Mouse (Mus musculus) frontal cortex, postnatal 25 days (tissue): ENCODE data around the gene Pmp22.

Source experiments
- DNase-seq, 2 experiments: peaks; one replicate each; pipeline ENCODE4 v3.0.0; 2022; ENCODE audit warnings: low spot score in 2 of 2

The Pmp22 gene

DNA sequence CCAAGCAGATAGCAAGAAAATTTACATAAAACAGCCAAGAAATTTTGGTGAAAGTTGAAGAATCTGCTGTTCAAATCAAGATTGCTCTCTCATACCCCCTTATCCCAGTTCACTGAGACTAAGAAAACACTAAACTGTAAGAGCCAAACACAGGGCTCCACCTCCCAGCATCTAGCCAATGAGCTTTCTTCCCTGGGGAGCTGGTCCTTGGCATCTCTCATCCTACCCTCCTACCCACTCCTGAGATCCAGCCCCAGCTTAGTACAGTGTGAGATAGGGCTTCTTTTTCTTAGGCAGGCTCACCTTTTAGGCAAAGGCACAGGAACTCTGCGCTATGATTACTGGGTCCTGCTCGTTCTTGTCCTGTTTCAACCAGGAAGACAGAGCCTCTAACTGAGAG lies 34.0 kb downstream of the Pmp22 start:
- DNase-seq: no peak

DNA sequence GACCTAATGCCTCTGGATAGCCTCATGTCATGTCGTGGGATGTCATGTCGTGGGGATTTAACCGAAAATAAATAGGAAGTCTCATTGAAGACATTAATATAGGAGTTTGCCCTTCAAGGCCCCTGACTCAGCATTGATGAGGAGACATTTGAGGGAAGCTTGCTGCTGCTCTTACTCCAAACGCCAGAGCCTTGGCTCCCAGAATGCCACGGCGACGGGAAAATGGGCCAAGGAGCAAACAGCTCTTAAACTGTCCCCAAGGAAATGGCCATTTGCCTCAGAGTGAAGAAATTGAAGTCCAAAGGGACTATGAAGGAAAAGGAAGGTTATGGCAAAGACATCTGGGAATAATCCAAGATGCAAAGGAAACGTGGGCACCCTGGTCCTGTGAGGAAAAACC lies 34.8 kb downstream of the Pmp22 start:
- DNase-seq: no peak

DNA sequence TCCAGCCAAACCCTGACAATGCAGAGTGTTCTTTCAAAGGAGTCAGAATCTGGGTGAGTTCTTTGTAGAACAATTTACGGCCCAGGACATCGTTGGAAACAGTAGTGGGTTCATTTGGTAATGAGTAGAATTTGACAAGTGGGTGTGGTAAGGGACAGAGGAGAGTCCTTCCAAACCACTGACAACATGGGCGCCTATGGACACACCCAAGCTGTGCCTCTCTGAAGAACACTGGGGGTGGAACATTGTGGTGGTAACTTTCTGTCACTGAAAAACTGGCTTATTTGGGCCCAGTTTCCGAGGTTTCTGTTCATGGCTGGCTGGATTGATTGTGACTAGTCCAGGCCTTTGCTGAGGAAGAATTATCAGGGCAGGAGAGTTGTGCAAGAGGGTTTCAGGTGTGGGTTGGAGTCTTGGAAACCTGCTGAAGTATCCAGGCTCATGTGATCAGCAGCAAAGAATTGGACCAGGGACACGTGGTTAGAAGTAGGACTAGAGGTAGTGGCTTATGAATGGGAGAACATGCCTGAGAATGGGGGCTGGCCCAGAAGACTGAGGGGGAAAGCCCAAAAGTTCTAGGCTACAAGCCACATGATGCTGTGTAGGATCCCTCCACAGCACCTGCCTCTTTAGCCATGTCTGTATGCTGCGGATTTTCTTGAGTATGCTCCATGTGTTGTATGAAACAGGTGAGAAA lies 35.4 kb downstream of the Pmp22 start:
- no peak for DNase-seq

DNA sequence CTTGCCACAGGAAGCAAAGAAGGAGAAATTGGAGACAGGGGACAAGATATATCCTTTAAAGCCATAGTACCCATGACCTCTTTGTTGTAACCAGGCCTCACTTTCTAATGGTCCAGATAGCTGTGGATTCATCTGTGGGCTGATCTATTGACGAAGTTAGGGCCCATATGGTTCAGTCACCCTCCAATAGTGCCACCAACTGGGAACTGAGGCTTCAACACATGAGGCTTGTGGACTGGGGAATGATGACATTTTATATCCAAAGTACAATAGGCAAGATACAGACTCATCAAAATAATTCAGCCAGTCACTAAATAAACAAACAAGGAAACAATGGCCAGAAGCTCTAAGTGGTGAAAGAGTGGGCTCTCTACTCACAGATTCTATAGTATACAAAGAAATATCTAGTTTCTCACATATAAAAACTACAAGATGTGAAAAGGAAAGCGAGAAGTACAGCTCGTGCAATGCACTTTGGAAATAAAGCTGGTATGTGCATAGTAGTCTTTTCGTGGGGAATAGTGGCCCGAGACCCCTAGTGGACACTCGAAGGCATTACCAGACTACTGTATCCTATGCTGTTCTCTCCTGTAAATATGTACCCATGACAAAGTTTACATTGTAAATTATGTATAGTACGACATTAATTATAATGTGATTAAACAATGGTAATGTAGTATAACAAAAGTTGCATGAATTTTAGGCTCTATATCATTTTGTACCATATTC lies 36.1 kb downstream of the Pmp22 start:
- DNase-seq: no peak

DNA sequence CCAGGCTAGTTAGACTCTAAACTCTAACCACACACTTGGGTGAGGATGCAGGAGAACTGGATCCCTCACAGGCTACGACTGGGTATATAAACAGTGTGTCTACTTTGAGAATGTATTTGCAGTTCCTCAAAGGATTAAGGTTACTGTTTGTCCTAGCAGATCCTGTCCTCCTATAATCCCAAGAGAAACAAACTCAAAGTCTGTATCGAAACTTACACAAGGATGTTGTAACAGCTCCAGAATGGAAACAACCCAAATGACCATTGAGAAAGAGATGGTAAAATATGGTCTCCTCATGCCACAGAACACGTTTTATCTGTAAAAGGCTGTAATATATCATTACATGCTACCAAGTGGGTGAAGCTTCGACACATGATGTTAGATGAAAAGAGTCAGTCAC lies 39.0 kb downstream of the Pmp22 start:
- DNase-seq: no peak

DNA sequence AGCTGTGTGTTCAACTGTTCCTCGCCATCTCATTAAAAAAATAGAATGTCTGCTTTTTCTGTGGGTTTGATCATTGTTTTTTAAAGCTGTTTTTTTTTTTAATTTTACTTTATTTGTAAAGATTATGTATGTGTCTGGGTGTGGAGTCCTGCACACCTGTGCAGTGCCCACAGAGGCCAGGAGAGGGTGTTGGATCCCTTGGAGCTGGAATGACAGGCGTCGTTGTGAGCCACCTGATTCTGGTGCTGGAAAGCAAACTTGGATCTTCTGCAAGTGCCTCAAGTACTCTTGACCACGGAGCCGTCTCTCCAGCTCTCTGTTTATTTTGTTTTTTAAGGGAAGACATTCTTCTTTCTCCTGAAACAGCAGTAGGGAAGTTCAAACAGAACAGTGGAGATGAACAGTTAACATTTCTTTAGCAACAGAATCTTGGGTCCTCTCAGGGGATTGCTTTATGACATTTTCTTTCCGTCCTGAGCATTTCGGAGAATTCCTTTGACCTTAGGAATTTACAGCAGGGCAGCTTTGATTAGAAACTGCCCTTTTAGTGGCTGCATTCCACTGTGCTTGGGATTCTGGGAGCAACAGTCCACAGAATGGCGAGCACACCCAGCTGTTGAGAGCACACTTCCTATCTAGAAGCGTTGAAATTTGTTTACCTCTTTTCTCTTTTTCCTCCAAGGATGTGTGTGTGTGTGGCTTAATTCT lies 39.9 kb downstream of the Pmp22 start:
- DNase-seq: no peak

DNA sequence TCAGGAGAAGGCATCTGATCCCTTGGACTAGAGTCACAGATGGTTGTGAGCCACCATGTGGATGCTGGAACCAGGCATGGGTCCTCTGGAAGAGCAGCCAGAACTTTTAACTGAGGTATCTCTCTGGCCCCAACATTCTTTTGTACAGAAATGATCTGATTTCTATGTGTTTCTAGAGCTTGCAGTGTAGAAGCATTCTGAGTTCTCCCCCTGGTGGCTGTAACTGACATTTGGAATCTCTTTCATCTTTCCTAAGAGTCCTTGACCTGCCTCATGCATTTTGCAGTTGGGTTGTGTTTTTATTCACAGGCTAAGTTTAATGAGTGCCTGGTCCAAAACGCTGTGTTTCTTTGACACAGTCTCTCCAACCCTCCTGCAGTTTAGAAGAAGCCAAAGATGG lies 43.2 kb downstream of the Pmp22 start:
- DNase-seq: no peak

DNA sequence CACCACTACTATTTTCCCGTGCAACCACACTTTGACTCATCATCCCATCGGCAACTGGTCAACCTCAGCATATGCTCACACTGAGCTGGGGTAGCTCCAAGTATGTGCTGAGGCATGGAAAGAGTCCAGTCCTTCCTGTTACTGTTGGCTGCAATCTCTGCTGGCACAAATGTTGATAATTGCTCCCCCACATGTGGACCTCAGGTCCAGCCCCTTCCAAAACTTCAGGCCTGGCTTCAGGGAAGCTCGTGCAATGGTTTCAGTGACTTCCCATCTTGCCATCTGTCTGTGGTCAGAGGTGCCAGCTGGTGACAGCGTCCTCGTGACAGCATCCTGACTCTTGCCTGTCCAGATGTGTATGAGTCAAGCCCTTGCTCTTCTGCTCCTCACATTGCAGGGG lies 44.8 kb downstream of the Pmp22 start:
- no peak for DNase-seq

DNA sequence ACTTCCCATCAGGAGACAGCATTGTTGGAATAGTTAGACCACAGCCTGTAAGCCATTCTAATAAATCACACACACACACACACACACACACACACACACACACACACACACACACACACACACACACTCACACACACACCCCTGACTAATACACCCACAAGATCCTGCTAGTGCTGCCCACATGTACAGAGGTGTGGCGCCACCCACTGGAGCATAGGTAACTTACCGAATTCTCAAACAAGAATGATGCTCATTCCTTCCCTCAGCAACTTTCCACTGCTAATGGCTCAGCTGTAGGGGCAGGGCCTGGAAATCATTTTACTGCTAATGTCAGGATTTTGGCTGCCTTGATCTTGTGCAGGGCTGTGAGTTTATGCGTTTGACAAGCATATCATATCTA lies 46.5 kb downstream of the Pmp22 start:
- no peak for DNase-seq

DNA sequence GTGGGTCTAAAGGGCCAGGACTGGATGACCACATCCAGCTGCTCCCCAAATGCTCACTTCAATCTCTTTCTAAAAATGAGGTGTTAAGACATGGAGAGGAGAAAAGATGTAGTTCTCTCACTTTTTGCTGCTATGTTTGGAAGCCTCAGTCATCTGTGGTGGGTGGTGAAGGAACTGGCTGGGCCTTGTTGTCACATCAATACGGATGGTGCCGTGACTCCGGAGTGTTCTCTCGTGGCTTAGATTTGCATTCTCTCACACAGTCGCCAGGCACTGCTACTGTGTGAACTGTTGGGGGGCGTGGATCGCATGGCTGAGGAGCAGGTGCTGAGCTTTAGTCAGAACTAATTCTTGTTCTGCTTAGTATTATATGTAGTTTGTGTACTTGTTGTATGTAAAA lies 47.6 kb downstream of the Pmp22 start:
- DNase-seq: peak in 1 of 2 experiments; percentile 38

DNA sequence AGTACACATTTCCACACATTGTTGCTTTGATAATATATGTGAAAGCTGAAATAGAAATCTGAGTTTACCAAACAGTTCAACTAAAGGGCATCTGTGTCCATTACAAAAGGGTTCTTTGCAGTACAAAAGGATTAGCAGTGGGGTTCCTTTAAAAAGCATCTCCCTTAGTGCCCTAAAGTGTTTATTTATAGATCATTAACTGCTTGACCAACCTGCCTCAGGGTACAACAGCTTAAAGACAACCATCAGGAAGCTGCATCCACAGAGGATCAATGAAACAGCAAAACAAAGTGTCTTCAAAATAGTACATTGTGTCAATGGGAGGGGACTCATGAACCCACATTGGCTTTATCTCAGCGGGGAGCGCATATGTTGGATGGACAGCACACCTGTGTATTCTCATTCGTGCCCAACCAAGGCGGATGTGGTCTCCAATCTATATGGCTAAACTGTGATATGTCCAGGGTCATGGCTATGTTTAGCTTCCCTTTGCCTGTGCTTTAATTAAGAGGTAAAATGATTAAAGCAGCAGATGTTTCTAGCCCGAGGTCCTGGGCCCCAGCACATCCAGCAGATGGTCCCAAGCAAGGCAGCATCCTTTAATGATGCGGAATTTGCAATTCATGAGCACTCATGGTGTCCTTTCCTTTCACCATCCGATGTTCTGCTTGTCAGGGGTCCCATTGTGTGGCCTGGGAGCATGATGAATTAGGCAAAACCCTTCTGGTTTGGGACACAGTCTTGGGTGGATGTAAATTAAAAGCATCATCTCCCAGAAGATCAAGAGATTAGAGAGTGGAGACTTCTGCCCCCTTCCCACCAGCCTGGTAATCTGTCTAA lies 51.7 kb downstream of the Pmp22 start:
- DNase-seq: no peak

DNA sequence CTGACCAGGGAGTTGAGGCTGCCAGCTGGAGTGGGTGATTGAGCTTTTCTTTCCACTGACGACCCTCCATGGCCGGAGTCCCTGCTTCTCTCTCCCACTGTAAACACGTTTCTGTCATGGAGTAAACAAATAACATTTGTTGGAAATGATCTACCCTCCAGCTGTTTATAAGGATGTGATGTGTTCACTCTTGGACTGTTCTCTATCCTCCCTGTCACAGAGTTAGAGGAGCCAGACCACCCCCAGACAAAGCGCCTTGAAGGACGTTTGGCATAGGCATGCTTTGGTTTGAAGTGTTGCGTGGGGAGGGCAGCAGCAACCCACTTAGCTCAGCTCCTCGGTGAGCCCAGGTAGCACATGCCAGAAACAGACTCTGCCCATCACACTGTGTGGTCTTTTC lies 60.0 kb downstream of the Pmp22 start:
- no peak for DNase-seq

DNA sequence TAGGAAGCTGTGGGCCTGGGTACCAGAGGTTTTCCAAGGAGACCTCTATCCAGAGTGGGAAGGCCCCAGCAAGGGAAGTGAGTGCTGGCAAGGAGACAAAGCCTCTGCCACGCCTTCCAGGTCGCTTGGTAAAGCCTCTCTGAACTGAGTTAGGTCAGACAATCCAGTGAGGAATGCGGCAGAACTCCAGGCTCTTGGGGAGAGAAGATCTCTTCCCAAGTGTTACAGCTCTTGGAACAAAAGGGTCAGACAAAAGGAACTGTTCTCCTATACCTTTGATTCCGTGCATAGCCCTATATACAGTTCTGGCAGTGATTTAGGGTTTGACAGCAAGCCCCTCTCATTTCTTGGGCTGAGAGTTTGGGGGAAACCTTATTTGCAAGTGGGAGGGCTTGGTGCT lies 69.3 kb downstream of the Pmp22 start:
- no peak for DNase-seq

DNA sequence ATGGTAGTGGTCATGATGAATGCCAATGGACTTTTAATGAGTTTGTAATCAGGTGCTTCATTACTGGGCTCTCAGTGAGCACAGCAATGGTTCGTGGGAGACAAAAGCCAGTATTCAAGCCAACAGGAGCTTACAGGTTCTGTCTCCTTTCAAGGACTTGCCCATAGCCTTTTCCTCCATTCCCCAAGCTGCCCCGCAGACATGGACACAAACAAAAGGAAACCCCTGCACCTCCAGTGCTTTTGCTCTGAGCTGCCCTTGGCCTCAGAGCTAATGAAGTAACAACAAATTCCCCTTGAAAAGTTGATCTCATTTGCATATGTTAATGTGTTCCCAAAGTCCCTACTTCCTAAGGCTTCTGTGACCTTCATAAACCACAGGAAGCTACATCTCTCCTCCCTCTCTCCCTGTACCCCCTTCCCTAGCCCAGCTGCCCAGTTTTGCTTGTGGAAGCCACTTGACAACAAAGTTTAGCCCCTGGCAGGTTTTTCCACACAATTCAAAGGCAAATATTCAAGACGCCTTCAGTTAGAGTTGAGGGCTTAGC lies 73.3 kb downstream of the Pmp22 start:
- no peak for DNase-seq
